Mouse (Mus musculus): ENCODE measurements around the gene Tspan2.

DNA sequence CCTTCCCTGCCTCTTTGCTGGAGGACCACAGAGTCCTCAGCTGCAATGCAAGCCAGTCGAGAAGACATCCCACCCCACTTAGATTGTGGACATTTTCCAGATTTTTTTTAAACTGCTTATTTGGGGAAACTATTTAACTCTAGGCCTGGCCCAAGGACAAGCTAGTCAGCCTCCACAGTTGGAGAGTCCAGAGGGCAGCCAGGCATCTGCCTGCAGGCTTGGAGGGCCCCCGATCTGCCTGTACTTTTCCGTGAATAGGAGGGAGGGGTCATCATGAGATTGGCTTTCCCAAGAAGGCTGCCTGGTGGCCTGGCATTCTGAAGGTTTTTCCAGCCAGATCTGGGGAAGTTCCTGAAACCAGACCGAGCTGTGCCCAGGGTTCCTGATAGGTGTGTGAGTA is 33.0 kb upstream of the Tspan2 start:
- TF ChIP-seq CTCF (IDR thresholded peaks at IDR 0.05; ENCODE audit: low read depth) (no peak), EP300 (IDR thresholded peaks at IDR 0.05; ENCODE audit: low read depth) (no peak)
